ENCODE assay signal across 9 mouse cellular contexts in genomic region chr8:124330433-124330832, GRCm38 (mm10).
DNase-seq lines count a peak whose midpoint lies in the region; ATAC-seq lines count a peak whose summit lies in the region.
"Had no signal": no experiment of that assay in that cellular context is flagged by ENCODE, and none has a peak within 500 bp of the region (broad histone marks: within the 10 kb centered on the region; RNA-seq: fewer than 3 reads in every experiment).

No protein-coding gene starts in this region.

- peaks cover 66% of the 10 kb centered on the region for H3K36me3 ChIP-seq in hindbrain, embryonic 14.5 days (replicated peaks; ENCODE audit: control insufficient read depth, insufficient read depth)
- peaks cover 64% of the 10 kb centered on the region for H3K36me3 ChIP-seq in neural tube, embryonic 15.5 days

- no peak overlapping the region for H3K4me2 ChIP-seq in hindbrain, embryonic 14.5 days (replicated peaks)
- H3K4me2 ChIP-seq in neural tube, embryonic 15.5 days: no peak overlapping the region

- H3K27me3 ChIP-seq in hindbrain, embryonic 14.5 days (ENCODE audit: control insufficient read depth, insufficient read depth, low read length): no peaks in the 10 kb centered on the region
- no peaks in the 10 kb centered on the region for H3K27me3 ChIP-seq in neural tube, embryonic 15.5 days (replicated peaks)

- H3K4me3 ChIP-seq in hindbrain, embryonic 14.5 days (replicated peaks; ENCODE audit: low read length): no peak overlapping the region
- no peak overlapping the region for H3K4me3 ChIP-seq in neural tube, embryonic 15.5 days (replicated peaks)
- H3K4me3 ChIP-seq: heart, adult 2 months had no signal

- H3K9me3 ChIP-seq in hindbrain, embryonic 14.5 days (ENCODE audit: control insufficient read depth, low read length): no peaks in the 10 kb centered on the region
- H3K9me3 ChIP-seq in neural tube, embryonic 15.5 days (replicated peaks): no peaks in the 10 kb centered on the region

- ATAC-seq in hindbrain, embryonic 14.5 days (ENCODE audit: low FRiP score): peak; percentile 81
- ATAC-seq in neural tube, embryonic 15.5 days (ENCODE audit: low FRiP score): peak; percentile 82

- H3K4me1 ChIP-seq in hindbrain, embryonic 14.5 days (replicated peaks; ENCODE audit: control insufficient read depth, insufficient read depth, low read length): peaks cover 10% of the 10 kb centered on the region; the same call in 1 of the 2 replicates
- no peaks in the 10 kb centered on the region for H3K4me1 ChIP-seq in neural tube, embryonic 15.5 days

- H3K27ac ChIP-seq in hindbrain, embryonic 14.5 days: peak overlapping the region; percentile 14; the same call in 1 of the 2 replicates
- peak overlapping the region; percentile 58; the same call in 1 of the 2 replicates for H3K27ac ChIP-seq in neural tube, embryonic 15.5 days (replicated peaks)
- H3K27ac ChIP-seq: heart, adult 2 months; macrophage had no signal

- WGBS in hindbrain, embryonic 14.5 days: 45% methylated on average over 2 of the region's 3 CpGs
- WGBS in neural tube, embryonic 15.5 days: 57% methylated on average over 2 of the region's 3 CpGs

- no peak overlapping the region for H3K9ac ChIP-seq in hindbrain, embryonic 14.5 days
- H3K9ac ChIP-seq in neural tube, embryonic 15.5 days (replicated peaks): no peak overlapping the region

- DNase-seq in retina, postnatal 1 day: peak; percentile 11
- no peak for DNase-seq in retina, embryonic 14.5 days (ENCODE audit: low spot score)
- peak; percentile 76 for DNase-seq in cerebellum, adult 9-11 months
- no peak for DNase-seq in hindbrain, embryonic 14.5 days (ENCODE audit: low spot score)
- DNase-seq in yolk sac, embryonic 10.5 days (ENCODE audit: low spot score): no peak
- no peak for DNase-seq in gastrocnemius, postnatal 25 days

Comparison
In these comparisons a context has a peak if more than half of its experiments do, and no peak if none do; other contexts are left out.
1. DNase-seq: peak in retina, postnatal 1 day (single experiment) and cerebellum, adult 9-11 months (single experiment); none in retina, embryonic 14.5 days (single experiment), hindbrain, embryonic 14.5 days (single experiment), yolk sac, embryonic 10.5 days (single experiment) and gastrocnemius, postnatal 25 days (single experiment).